Mouse (Mus musculus): ENCODE data around the gene Dhrs13. TPM values are rescaled to one million over a fixed set of nuclear protein-coding genes. Genes with fewer than 3 reads are reported as not detected.

Gene Dhrs13
- total and polyA plus RNA-seq, 2 experiments from 2014 or later, result 7.3 to 7.7 TPM

- no peak overlapping the region for H3K27ac ChIP-seq (ENCODE audit: low read depth)
- no peaks in the 10 kb centered on the region for H3K27me3 ChIP-seq (ENCODE audit: control insufficient read depth, insufficient read depth, low read length)
- TF ChIP-seq EP300 (IDR thresholded peaks at IDR 0.05; ENCODE audit: low read depth) (no peak), CTCF (IDR thresholded peaks at IDR 0.05; ENCODE audit: low read depth) (no peak)
- H3K36me3 ChIP-seq (replicated peaks; ENCODE audit: control insufficient read depth, insufficient read depth, low read length), result peaks cover 20% of the 10 kb centered on the region
- no peak overlapping the region for H3K4me2 ChIP-seq (ENCODE audit: low read depth, low read length)
- DNase-seq (ENCODE audit: low spot score), result no peak
- WGBS, result 72% methylated on average over 1 of the region's 1 CpGs
- H3K4me1 ChIP-seq (ENCODE audit: control insufficient read depth, insufficient read depth), result no peaks in the 10 kb centered on the region
- no peak overlapping the region for H3K4me3 ChIP-seq (ENCODE audit: low read depth, low read length)
- H3K9me3 ChIP-seq (replicated peaks; ENCODE audit: control insufficient read depth, low read length), result no peaks in the 10 kb centered on the region
- H3K9ac ChIP-seq (replicated peaks; ENCODE audit: low read depth, low read length), result no peak overlapping the region
- no peak for ATAC-seq (ENCODE audit: insufficient read depth, low read depth)
These were observed 30.5 kb downstream of the Dhrs13 start for GRCm38 (mm10) chr11:78062563-78062962.

- Histone ChIP-seq H3K27ac (ENCODE audit: low read depth) (no peak overlapping the region), H3K4me2 (ENCODE audit: low read depth, low read length) (no peak overlapping the region), H3K27me3 (ENCODE audit: control insufficient read depth, insufficient read depth, low read length) (no peaks in the 10 kb centered on the region), H3K36me3 (replicated peaks; ENCODE audit: control insufficient read depth, insufficient read depth, low read length) (no peaks in the 10 kb centered on the region), H3K9me3 (replicated peaks; ENCODE audit: control insufficient read depth, low read length) (no peaks in the 10 kb centered on the region), H3K4me1 (ENCODE audit: control insufficient read depth, insufficient read depth) (no peaks in the 10 kb centered on the region), H3K4me3 (ENCODE audit: low read depth, low read length) (no peak overlapping the region), H3K9ac (replicated peaks; ENCODE audit: low read depth, low read length) (no peak overlapping the region)
- ATAC-seq (ENCODE audit: insufficient read depth, low read depth), result no peak
- 33% methylated on average over 2 of the region's 2 CpGs for WGBS
- no peak for DNase-seq (ENCODE audit: low spot score)
- TF ChIP-seq CTCF (IDR thresholded peaks at IDR 0.05; ENCODE audit: low read depth) (no peak), EP300 (IDR thresholded peaks at IDR 0.05; ENCODE audit: low read depth) (no peak)
These were observed 33.8 kb downstream of the Dhrs13 start for GRCm38 (mm10) chr11:78065906-78066305.

GRCm38 (mm10) chr11:78066641-78067040 lies 34.6 kb downstream of the Dhrs13 start:
- TF ChIP-seq CTCF (IDR thresholded peaks at IDR 0.05; ENCODE audit: low read depth), result no peak
- no peak for TF ChIP-seq EP300 (IDR thresholded peaks at IDR 0.05; ENCODE audit: low read depth)
- Histone ChIP-seq H3K36me3 (replicated peaks; ENCODE audit: control insufficient read depth, insufficient read depth, low read length) (no peaks in the 10 kb centered on the region), H3K4me3 (ENCODE audit: low read depth, low read length) (no peak overlapping the region), H3K4me1 (ENCODE audit: control insufficient read depth, insufficient read depth) (no peaks in the 10 kb centered on the region), H3K9ac (replicated peaks; ENCODE audit: low read depth, low read length) (no peak overlapping the region), H3K27me3 (ENCODE audit: control insufficient read depth, insufficient read depth, low read length) (no peaks in the 10 kb centered on the region), H3K4me2 (ENCODE audit: low read depth, low read length) (no peak overlapping the region), H3K9me3 (replicated peaks; ENCODE audit: control insufficient read depth, low read length) (no peaks in the 10 kb centered on the region), H3K27ac (ENCODE audit: low read depth) (no peak overlapping the region)
- ATAC-seq (ENCODE audit: insufficient read depth, low read depth) (no peak), DNase-seq (ENCODE audit: low spot score) (no peak)
- WGBS, result 60% methylated on average over 2 of the region's 2 CpGs

GRCm38 (mm10) chr11:78067566-78067965 lies 35.5 kb downstream of the Dhrs13 start:
- Histone ChIP-seq H3K36me3 (replicated peaks; ENCODE audit: control insufficient read depth, insufficient read depth, low read length) (no peaks in the 10 kb centered on the region), H3K9me3 (replicated peaks; ENCODE audit: control insufficient read depth, low read length) (no peaks in the 10 kb centered on the region), H3K4me2 (ENCODE audit: low read depth, low read length) (no peak overlapping the region), H3K4me1 (ENCODE audit: control insufficient read depth, insufficient read depth) (no peaks in the 10 kb centered on the region), H3K27me3 (ENCODE audit: control insufficient read depth, insufficient read depth, low read length) (no peaks in the 10 kb centered on the region), H3K4me3 (ENCODE audit: low read depth, low read length) (no peak overlapping the region), H3K27ac (ENCODE audit: low read depth) (no peak overlapping the region), H3K9ac (replicated peaks; ENCODE audit: low read depth, low read length) (no peak overlapping the region)
- DNase-seq (ENCODE audit: low spot score) (no peak), ATAC-seq (ENCODE audit: insufficient read depth, low read depth) (no peak)
- TF ChIP-seq CTCF (IDR thresholded peaks at IDR 0.05; ENCODE audit: low read depth) (no peak), EP300 (IDR thresholded peaks at IDR 0.05; ENCODE audit: low read depth) (no peak)
- WGBS, result 72% methylated on average over 5 of the region's 5 CpGs

GRCm38 (mm10) chr11:78069130-78069529 lies 37.0 kb downstream of the Dhrs13 start:
- no peak for TF ChIP-seq EP300 (IDR thresholded peaks at IDR 0.05; ENCODE audit: low read depth)
- no peak for TF ChIP-seq CTCF (IDR thresholded peaks at IDR 0.05; ENCODE audit: low read depth)
- WGBS, result 76% methylated on average over 5 of the region's 5 CpGs
- no peak for DNase-seq (ENCODE audit: low spot score)
- no peaks in the 10 kb centered on the region for H3K4me1 ChIP-seq (ENCODE audit: control insufficient read depth, insufficient read depth)
- no peaks in the 10 kb centered on the region for H3K27me3 ChIP-seq (ENCODE audit: control insufficient read depth, insufficient read depth, low read length)
- H3K36me3 ChIP-seq (replicated peaks; ENCODE audit: control insufficient read depth, insufficient read depth, low read length), result peaks cover 14% of the 10 kb centered on the region
- H3K4me3 ChIP-seq (ENCODE audit: low read depth, low read length), result no peak overlapping the region
- no peak overlapping the region for H3K27ac ChIP-seq (ENCODE audit: low read depth)
- no peaks in the 10 kb centered on the region for H3K9me3 ChIP-seq (replicated peaks; ENCODE audit: control insufficient read depth, low read length)
- H3K9ac ChIP-seq (replicated peaks; ENCODE audit: low read depth, low read length), result no peak overlapping the region
- no peak for ATAC-seq (ENCODE audit: insufficient read depth, low read depth)
- H3K4me2 ChIP-seq (ENCODE audit: low read depth, low read length), result no peak overlapping the region

- DNase-seq (ENCODE audit: low spot score), result no peak
- 42% methylated on average over 6 of the region's 6 CpGs for WGBS
- no peak for TF ChIP-seq CTCF (IDR thresholded peaks at IDR 0.05; ENCODE audit: low read depth)
- no peak for TF ChIP-seq EP300 (IDR thresholded peaks at IDR 0.05; ENCODE audit: low read depth)
- Histone ChIP-seq H3K4me2 (ENCODE audit: low read depth, low read length) (no peak overlapping the region), H3K9ac (replicated peaks; ENCODE audit: low read depth, low read length) (no peak overlapping the region), H3K27me3 (ENCODE audit: control insufficient read depth, insufficient read depth, low read length) (no peaks in the 10 kb centered on the region), H3K4me3 (ENCODE audit: low read depth, low read length) (no peak overlapping the region), H3K9me3 (replicated peaks; ENCODE audit: control insufficient read depth, low read length) (no peaks in the 10 kb centered on the region), H3K27ac (ENCODE audit: low read depth) (no peak overlapping the region), H3K4me1 (ENCODE audit: control insufficient read depth, insufficient read depth) (no peaks in the 10 kb centered on the region), H3K36me3 (replicated peaks; ENCODE audit: control insufficient read depth, insufficient read depth, low read length) (peaks cover 19% of the 10 kb centered on the region)
- ATAC-seq (ENCODE audit: insufficient read depth, low read depth), result no peak
These were observed 37.6 kb downstream of the Dhrs13 start for GRCm38 (mm10) chr11:78069646-78070045.

Data from heart, postnatal 0 days (tissue).